Mouse (Mus musculus): Measurements from ENCODE around the gene Casp7.

GRCm38 (mm10) chr19:56433581-56433980 is 36.7 kb downstream of the Casp7 start:
- TF ChIP-seq POLR2A (IDR thresholded peaks at IDR 0.05; ENCODE audit: borderline replicate concordance, insufficient read depth, low read length) (no peak), CTCF (IDR thresholded peaks at IDR 0.05; ENCODE audit: borderline replicate concordance, insufficient read depth, low read depth, low read length) (no peak)

All from cerebellum, adult 2 months (tissue).